Mouse (Mus musculus) lung, embryonic 15.5 days (tissue): ENCODE measurements at regions not wholly inside any gene's neighbourhood (a gene's known extent, or its start where the extent isn't known, plus 50 kb on each side); places are given as distances from the start of the nearest gene placed in this dataset.
"Not testable (repeated sequence)": the region's sequence is repeated elsewhere in the genome, so short reads cannot be mapped to it uniquely, and the experiment has no call there.

Experiments
- ATAC-seq: fragments of 200-750 bp; cut with Nextera tagmentation; 2 replicates; pipeline ENCODE4 v1.8.0; 2017; ENCODE audit warnings: moderate number of reproducible peaks, borderline replicate concordance; ENCODE audit not compliant: low FRiP score, low TSS enrichment; ENCODE audit errors: extremely low read depth
- H3K27ac ChIP-seq: fragments of 300-500 bp; sonication (generic); 2 replicates; pipeline ENCODE4 v1.5.1; 2015; ENCODE audit warnings: moderate library complexity, mild to moderate bottlenecking, inconsistent platforms
- H3K27me3 ChIP-seq: fragments of 300-500 bp; sonication (generic); 2 replicates; pipeline ENCODE4 v1.6.1; 2015; ENCODE audit warnings: inconsistent platforms
- H3K36me3 ChIP-seq: fragments of 300-500 bp; sonication (generic); 2 replicates; pipeline ENCODE4 v1.6.1; 2015; ENCODE audit warnings: inconsistent platforms
- H3K4me1 ChIP-seq: fragments of 300-500 bp; sonication (generic); 2 replicates; pipeline ENCODE4 v1.6.1; 2015; ENCODE audit warnings: inconsistent platforms
- H3K4me2 ChIP-seq: fragments of 300-500 bp; sonication (generic); 2 replicates; pipeline ENCODE4 v1.6.1; 2015; ENCODE audit warnings: inconsistent platforms, mild to moderate bottlenecking, moderate library complexity
- H3K4me3 ChIP-seq: fragments of 300-500 bp; sonication (generic); 2 replicates; pipeline ENCODE4 v1.5.1; 2015; ENCODE audit warnings: mild to moderate bottlenecking, inconsistent platforms
- H3K9ac ChIP-seq: fragments of 300-500 bp; sonication (generic); 2 replicates; pipeline ENCODE4 v1.6.1; 2015; ENCODE audit warnings: inconsistent platforms
- H3K9me3 ChIP-seq: fragments of 300-500 bp; sonication (generic); 2 replicates; pipeline ENCODE4 v1.6.1; 2016; ENCODE audit warnings: inconsistent platforms
- WGBS: fragments of 180-500 bp; shearing (Covaris S2); methylation state at CpG from one replicate; pipeline ENCODE4 v1.1.7; 2015; 5-methylcytosine and 5-hydroxymethylcytosine counted together

DNA sequence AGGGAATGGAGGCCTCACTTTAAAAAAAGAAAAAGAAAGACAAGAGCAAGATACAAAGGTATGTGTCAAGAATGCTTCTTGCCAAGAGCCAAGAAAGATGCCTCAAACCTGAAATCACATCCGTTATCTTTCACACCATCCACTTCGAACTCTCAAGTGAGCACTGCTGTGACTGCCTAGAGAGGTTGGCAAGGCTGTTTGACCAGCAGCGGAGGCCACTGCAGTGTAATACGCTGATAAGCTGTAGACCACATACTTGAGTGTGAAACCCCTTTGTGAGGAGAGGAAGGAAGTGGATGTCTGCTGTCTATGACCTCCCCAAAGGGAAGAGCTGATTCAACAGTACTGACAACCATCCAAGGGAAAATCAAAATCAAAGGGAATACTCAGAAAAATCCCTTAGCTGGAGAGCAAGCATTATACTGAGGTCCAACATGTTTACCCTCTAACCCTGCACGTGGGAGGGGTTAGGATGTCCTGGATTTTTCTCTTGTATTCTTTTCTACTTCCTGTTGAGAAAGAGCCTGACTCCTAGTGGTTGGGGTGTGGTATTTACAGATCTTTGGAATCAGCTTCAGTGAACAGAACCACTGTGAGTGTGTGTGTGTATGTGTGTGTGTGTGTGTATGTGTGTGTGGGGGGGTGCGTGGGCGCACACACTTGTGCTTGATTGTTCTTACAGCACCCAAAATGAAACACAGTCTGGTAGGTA, 81.5 kb upstream of the Cep85l start:
- no peak for ATAC-seq
- H3K4me2 ChIP-seq: no peak overlapping the region
- WGBS: 61% methylated on average over 7 of the region's 7 CpGs
- no peak overlapping the region for H3K27ac ChIP-seq
- no peaks in the 10 kb centered on the region for H3K9me3 ChIP-seq
- H3K9ac ChIP-seq: no peak overlapping the region
- no peaks in the 10 kb centered on the region for H3K36me3 ChIP-seq
- peaks cover 23% of the 10 kb centered on the region for H3K4me1 ChIP-seq
- no peak overlapping the region for H3K4me3 ChIP-seq
- no peaks in the 10 kb centered on the region for H3K27me3 ChIP-seq

DNA sequence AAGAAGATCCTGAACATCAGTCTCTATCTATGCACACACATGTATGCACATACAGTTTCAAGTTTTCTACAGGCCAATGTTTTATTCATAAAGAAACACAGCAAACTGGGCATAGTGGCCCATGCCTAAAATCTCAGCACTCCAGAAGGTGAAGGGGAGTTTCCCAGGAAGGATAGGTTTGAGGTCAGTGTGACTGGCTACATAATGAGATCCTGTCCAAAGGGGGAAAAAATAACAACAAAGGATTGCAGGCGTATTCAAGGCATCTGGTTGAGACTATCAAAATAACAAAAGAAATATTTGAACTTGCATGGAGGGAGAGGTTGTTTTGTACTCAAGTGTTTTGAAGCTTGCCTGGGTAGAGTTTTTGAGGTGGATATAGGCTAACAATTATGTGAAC, 80.0 kb upstream of the Cep85l start:
- not testable (repeated sequence) for H3K36me3 ChIP-seq, H3K4me3 ChIP-seq, ATAC-seq, H3K9me3 ChIP-seq, H3K4me2 ChIP-seq, H3K27ac ChIP-seq, H3K27me3 ChIP-seq, H3K9ac ChIP-seq
- peaks cover 20% of the 10 kb centered on the region for H3K4me1 ChIP-seq
- 83% methylated on average over 1 of the region's 1 CpGs for WGBS

DNA sequence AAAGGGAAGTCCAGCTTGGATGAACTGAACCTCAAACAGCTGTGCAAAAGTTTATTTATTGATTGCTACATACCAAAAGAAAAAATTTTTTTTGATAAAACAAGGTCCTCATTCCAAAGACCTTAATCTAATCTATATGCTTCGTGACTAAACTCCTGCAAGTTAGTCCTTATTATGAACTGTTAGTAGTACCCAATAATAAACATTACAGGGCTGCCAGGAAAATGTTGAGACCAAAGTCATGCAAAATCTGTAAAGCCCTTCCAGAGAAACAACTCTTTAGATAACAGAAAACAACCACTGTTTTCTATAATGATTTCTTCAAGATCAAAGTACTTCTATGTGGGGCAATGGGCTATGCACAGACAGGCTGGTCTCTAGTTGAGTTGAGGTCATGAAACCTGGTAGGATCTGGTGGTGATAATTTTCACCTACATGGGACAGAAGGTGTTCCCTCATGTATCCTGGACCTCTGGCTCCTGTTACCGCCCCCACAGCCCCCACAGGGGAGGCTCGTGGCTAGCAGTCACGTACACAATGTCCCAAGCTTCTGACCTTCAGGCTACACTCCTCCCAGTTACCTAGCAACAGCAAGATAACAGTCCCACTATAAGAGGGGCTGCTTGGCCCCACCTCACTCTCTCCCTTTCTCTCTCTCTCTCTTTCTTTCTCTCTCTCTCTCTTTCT, 76.4 kb upstream of the Cep85l start:
- no peaks in the 10 kb centered on the region for H3K36me3 ChIP-seq
- H3K4me2 ChIP-seq: no peak overlapping the region
- H3K4me1 ChIP-seq: peaks cover 2% of the 10 kb centered on the region; the same call in 1 of the 2 replicates
- no peak overlapping the region for H3K9ac ChIP-seq
- H3K9me3 ChIP-seq: no peaks in the 10 kb centered on the region
- 0 out of 2 replicates have a peak overlapping the region, but pooled peaks have one; percentile 20 for H3K27ac ChIP-seq
- WGBS: 30% methylated on average over 4 of the region's 4 CpGs
- ATAC-seq: no peak; the same call in 1 of the 2 replicates
- no peak overlapping the region for H3K4me3 ChIP-seq
- no peaks in the 10 kb centered on the region for H3K27me3 ChIP-seq

DNA sequence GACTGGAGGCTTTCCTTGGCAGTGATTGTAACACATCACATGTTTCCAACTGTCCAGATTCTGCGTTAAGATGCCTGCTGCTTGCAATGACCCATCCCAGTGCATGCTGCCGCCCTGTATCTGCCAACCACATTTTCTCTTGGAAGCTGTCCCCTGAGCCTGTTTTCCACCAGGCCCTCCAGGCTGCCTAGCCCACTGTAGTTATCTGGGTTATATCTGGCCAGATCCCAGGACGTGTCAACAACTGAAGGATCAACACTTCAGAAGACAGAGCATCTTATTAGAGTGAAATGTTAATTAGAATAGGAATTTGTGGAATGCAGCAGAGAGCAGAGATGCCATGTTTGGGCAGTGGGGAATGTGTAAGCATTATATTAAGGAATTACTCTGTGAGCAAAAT, 65.0 kb upstream of the Cep85l start:
- no peak for ATAC-seq
- no peak overlapping the region for H3K9ac ChIP-seq
- no peak overlapping the region for H3K4me2 ChIP-seq
- no peaks in the 10 kb centered on the region for H3K9me3 ChIP-seq
- H3K36me3 ChIP-seq: no peaks in the 10 kb centered on the region
- 36% methylated on average over 3 of the region's 3 CpGs for WGBS
- H3K27ac ChIP-seq: no peak overlapping the region
- H3K4me1 ChIP-seq: peaks cover 3% of the 10 kb centered on the region; the same call in 1 of the 2 replicates
- no peak overlapping the region for H3K4me3 ChIP-seq
- H3K27me3 ChIP-seq: no peaks in the 10 kb centered on the region

DNA sequence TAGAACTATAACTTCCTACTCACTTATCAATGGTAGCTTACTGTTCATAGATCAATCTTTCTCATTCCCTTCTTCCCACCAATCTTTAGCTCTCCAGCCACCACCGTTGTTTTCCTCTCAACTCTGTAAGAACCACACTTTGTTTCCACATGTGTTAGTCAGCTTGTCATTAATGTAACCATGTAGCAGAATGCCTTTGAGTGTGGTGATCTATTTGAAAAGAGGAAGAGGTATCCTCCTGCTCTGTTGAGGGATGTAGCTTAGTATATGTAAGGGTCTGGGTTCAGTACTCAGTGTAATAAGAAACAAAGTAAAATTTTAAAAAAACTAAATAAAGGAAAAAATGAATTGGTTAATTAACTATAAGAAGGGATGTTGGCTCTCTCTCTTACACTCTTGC, 63.7 kb upstream of the Cep85l start:
- no peak overlapping the region for H3K4me2 ChIP-seq
- H3K36me3 ChIP-seq: no peaks in the 10 kb centered on the region
- no peaks in the 10 kb centered on the region for H3K27me3 ChIP-seq
- H3K4me3 ChIP-seq: no peak overlapping the region
- H3K27ac ChIP-seq: no peak overlapping the region
- WGBS: 82% methylated on average over 1 of the region's 1 CpGs
- H3K9ac ChIP-seq: no peak overlapping the region
- H3K9me3 ChIP-seq: no peaks in the 10 kb centered on the region
- ATAC-seq: no peak
- peaks cover 3% of the 10 kb centered on the region; the same call in 1 of the 2 replicates for H3K4me1 ChIP-seq

DNA sequence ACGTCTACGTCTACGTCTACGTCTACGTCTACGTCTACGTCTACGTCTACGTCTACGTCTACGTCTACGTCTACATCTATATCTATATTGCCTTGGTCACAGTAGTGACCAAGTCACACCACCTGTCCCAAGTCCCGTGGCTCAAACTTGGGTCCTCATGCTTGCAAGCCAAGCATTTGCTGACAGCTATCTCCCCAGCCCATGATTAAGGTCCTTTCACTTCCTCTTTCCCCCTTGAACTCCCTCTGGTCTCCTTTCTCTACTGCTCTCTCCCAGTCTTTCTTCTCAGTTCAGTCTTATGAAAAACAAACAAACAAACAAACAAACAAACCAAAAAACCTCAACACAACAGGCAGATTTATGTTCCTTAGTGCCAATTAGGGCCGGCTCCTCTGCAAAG, 63.2 kb upstream of the Cep85l start:
- WGBS: 95% methylated on average over 14 of the region's 14 CpGs
- Histone ChIP-seq H3K4me1 (peaks cover 3% of the 10 kb centered on the region; the same call in 1 of the 2 replicates), H3K4me2 (no peak overlapping the region), H3K27ac (no peak overlapping the region), H3K9ac (no peak overlapping the region), H3K36me3 (no peaks in the 10 kb centered on the region), H3K9me3 (no peaks in the 10 kb centered on the region), H3K4me3 (no peak overlapping the region), H3K27me3 (no peaks in the 10 kb centered on the region)
- ATAC-seq: no peak

DNA sequence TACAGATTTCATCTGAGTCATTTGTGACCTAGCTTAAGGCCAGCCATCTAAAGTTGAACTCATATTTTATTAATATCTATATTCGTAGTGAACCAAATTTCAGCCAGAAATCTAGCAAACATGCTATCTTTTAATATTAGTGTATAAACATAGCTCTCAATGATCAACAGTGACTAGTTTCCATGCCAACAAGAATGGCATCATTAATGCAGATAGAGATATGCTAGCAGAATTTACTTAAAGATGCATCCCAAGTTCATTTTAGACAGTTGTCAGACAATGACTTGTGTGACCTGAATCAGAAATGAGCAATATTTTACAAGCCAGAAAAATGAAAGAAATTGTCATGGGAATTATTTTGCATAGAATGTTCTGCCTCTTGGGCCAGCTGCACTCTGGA, 60.5 kb upstream of the Cep85l start:
- no peak for ATAC-seq
- Histone ChIP-seq H3K27me3 (no peaks in the 10 kb centered on the region), H3K9me3 (no peaks in the 10 kb centered on the region), H3K4me1 (peaks cover 14% of the 10 kb centered on the region), H3K4me2 (no peak overlapping the region), H3K4me3 (no peak overlapping the region), H3K36me3 (no peaks in the 10 kb centered on the region), H3K9ac (no peak overlapping the region), H3K27ac (no peak overlapping the region)
- 66% methylated on average over 1 of the region's 1 CpGs for WGBS

DNA sequence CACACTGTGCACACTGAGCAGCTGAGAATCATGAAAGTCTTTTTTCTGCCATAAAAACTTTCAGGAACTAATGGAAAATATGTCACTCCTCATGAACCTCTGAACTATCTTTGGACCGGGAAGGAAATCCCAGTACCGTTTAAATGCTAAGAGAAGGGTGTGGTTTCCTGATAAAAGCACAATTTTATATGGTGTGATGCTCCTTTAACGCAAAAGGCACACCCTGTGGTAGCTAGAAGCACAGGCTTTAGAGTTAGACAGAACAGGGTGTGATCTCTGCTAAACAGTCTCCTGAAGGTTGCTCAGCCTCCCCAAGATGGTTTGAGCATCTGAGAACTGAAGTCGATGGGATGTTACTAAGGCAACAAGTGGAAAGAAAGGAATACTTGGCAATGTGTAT, 58.6 kb upstream of the Cep85l start:
- H3K9me3 ChIP-seq: no peaks in the 10 kb centered on the region
- H3K27ac ChIP-seq: no peak overlapping the region
- WGBS: 45% methylated on average over 4 of the region's 4 CpGs
- no peak overlapping the region for H3K9ac ChIP-seq
- H3K4me1 ChIP-seq: peaks cover 16% of the 10 kb centered on the region
- no peak for ATAC-seq
- no peak overlapping the region for H3K4me2 ChIP-seq
- no peak overlapping the region for H3K4me3 ChIP-seq
- no peaks in the 10 kb centered on the region for H3K36me3 ChIP-seq
- H3K27me3 ChIP-seq: no peaks in the 10 kb centered on the region

DNA sequence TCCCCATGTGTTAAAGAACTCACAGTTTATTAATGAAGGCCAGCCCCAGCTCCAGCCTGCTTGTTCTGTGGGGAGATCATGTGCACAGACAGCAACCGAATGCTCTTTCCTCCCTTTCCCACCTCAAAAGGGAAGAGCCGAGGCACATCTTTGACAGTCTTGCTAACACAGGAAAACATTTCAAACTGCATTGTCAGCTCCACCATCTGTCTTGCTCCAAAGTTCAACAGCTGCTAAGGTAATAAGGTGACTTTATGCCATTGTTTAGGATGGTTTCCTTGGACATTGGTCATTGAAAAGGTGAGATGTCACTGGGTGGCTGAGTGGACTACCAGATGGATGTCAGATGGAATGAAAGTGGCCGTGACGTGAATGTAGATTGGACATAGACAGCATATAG, 58.0 kb upstream of the Cep85l start:
- WGBS: 62% methylated on average over 4 of the region's 4 CpGs
- H3K4me3 ChIP-seq: no peak overlapping the region
- no peak overlapping the region for H3K9ac ChIP-seq
- no peak overlapping the region for H3K4me2 ChIP-seq
- no peak overlapping the region for H3K27ac ChIP-seq
- H3K4me1 ChIP-seq: peaks cover 16% of the 10 kb centered on the region
- H3K27me3 ChIP-seq: no peaks in the 10 kb centered on the region
- no peak for ATAC-seq
- no peaks in the 10 kb centered on the region for H3K36me3 ChIP-seq
- no peaks in the 10 kb centered on the region for H3K9me3 ChIP-seq

DNA sequence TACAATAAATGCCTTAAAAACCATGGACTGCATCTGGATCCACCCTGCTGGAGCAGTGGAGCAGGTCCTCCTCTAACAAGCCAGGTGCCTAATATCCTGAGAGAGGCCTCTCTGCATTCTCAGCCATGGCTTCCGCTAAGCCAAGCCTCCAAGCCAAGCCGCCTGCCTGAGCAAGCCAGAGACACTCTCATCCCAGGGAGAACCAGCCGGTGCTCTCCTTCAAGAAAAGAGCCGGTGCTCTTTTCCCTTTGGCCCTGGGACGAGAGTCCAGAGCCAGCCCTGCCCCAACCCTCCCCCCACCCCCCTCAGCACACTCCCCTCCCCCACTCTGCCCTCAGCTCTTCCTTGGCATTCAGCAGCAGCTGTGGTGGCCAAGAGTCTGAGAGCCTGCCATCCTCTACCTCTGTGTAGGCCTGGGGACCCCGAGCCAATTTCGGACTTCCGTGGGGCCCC, 56.3 kb upstream of the Cep85l start:
- no peaks in the 10 kb centered on the region for H3K27me3 ChIP-seq
- H3K4me1 ChIP-seq: peaks cover 24% of the 10 kb centered on the region
- H3K4me3 ChIP-seq: no peak overlapping the region
- H3K36me3 ChIP-seq: no peaks in the 10 kb centered on the region
- WGBS: 58% methylated on average over 8 of the region's 8 CpGs
- ATAC-seq: no peak
- H3K9me3 ChIP-seq: no peaks in the 10 kb centered on the region
- H3K4me2 ChIP-seq: no peak overlapping the region
- H3K9ac ChIP-seq: no peak overlapping the region
- H3K27ac ChIP-seq: peak overlapping the region; percentile 97

DNA sequence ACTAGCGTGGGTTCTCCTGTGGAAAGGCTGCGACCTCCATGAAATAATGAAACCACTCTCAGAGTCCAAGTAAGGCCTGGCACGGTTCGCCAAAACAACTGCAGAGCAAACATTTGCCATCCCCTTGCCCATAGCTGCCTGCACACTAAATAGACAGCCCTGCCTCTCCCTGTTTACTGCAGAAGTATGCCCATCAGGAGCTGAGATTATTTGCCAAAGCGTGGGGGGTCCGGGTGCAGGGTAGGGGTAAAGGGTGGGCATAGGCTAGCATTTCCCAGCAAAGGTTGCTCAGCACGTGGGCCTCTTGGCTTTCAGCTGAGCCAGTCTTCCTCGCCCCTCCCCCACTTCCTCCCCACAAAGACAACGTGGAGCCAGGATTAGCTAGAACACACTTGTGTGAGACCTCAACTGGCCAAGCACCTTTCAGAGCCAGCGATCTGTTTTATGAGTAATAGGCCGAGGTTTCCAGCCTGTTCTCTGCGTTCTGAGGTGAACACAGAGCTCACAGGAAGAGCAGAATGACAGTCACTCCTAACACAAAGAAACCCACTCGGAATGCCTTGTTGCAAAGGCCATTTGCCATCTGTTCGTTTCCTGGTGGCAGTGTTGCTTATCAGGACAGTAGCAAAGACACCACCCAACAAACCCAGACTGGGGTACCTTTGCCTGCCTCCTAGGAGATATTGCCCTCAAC, 55.6 kb upstream of the Cep85l start:
- peak overlapping the region; percentile 97 for H3K27ac ChIP-seq
- H3K36me3 ChIP-seq: no peaks in the 10 kb centered on the region
- no peak overlapping the region for H3K9ac ChIP-seq
- peaks cover 24% of the 10 kb centered on the region for H3K4me1 ChIP-seq
- WGBS: 22% methylated on average over 14 of the region's 14 CpGs
- H3K4me3 ChIP-seq: no peak overlapping the region
- no peaks in the 10 kb centered on the region for H3K9me3 ChIP-seq
- peak overlapping the region; percentile 43 for H3K4me2 ChIP-seq
- H3K27me3 ChIP-seq: no peaks in the 10 kb centered on the region
- peak; percentile 53 for ATAC-seq
